Mouse (Mus musculus) G1E (cell line): ENCODE data around the gene Ttc25. TPM values are rescaled to one million over a fixed set of nuclear protein-coding genes. Genes with fewer than 3 reads are reported as not detected.
A peak's percentile ranks its signal among the peaks of the same experiment; 100 is the strongest.
"Not testable (repeated sequence)": the region's sequence is repeated elsewhere in the genome, so short reads cannot be mapped to it uniquely, and the experiment has no call there.

Source experiments
- ATAC-seq: 2 replicates; pipeline ENCODE4 v1.8.0; 2016; ENCODE audit warnings: mild to moderate bottlenecking; ENCODE audit not compliant: insufficient number of reproducible peaks, poor library complexity, low FRiP score, severe bottlenecking; ENCODE audit errors: extremely low read depth
- DNase-seq: peaks from one replicate; pipeline ENCODE4 v3.0.0; 2012; ENCODE audit warnings: low spot score
- H3K27me3 ChIP-seq: 2 replicates; pipeline ENCODE4 v1.6.1; 2012; ENCODE audit warnings: mild to moderate bottlenecking, low read length, inconsistent platforms; ENCODE audit not compliant: insufficient read depth
- H3K36me3 ChIP-seq: replicated peaks from 2 replicates; pipeline ENCODE3; 2012; ENCODE audit warnings: mild to moderate bottlenecking, inconsistent platforms
- H3K4me1 ChIP-seq: 2 replicates; pipeline ENCODE4 v1.6.1; 2012; ENCODE audit warnings: low read depth, low read length, inconsistent platforms, mixed read lengths; ENCODE audit not compliant: insufficient read depth
- H3K4me3 ChIP-seq: 2 replicates; pipeline ENCODE4 v1.5.1; 2012; ENCODE audit warnings: low read depth, mild to moderate bottlenecking, inconsistent platforms, low read length, moderate library complexity, mixed read lengths
- H3K9me3 ChIP-seq: replicated peaks from 2 replicates; pipeline ENCODE4 v1.6.1; 2012; ENCODE audit warnings: inconsistent platforms
- CTCF ChIP-seq: IDR thresholded peaks from 2 replicates; pipeline ENCODE4 v1.5.1; 2012; ENCODE audit warnings: low read depth, low read length, inconsistent platforms, mixed read lengths
- GATA1 ChIP-seq: IDR thresholded peaks from 2 replicates; pipeline ENCODE4 v1.6.1; 2012; ENCODE audit warnings: borderline replicate concordance, low read length, inconsistent platforms, mixed read lengths
- GATA2 ChIP-seq: IDR thresholded peaks from 2 replicates; pipeline ENCODE4 v1.6.1; 2012; ENCODE audit warnings: low read depth, low read length, inconsistent platforms, borderline replicate concordance
- POLR2AphosphoS5 ChIP-seq: IDR thresholded peaks from 2 replicates; pipeline ENCODE4 v1.6.1; 2012; ENCODE audit warnings: low read depth, low read length, inconsistent platforms; ENCODE audit not compliant: insufficient replicate concordance
- TAL1 ChIP-seq: conservative IDR thresholded peaks from 2 replicates; pipeline ENCODE4 v1.6.1; 2012; ENCODE audit warnings: low read depth, low read length, inconsistent platforms, mixed read lengths
- polyA plus RNA-seq: library from polyadenylated mRNA; stranded (reverse); fragments of >175 nt; gene quantifications from 2 replicates; pipeline ENCODE4 v1.2.3, GENCODE M21; 2012
- total RNA-seq, 2 experiments: library from RNA; stranded (forward) in 1 of 2; stranded (reverse) in 1 of 2; fragments of 200-1000 nt in 1 of 2; fragments of >200 nt in 1 of 2; fragmentation: Nextera tagmentation in 1 of 2; gene quantifications; 2 replicates each; pipeline ENCODE4 v1.2.3; 2014 to 2017

Gene Ttc25
- total and polyA plus RNA-seq, 3 experiments = 0.21 to 0.60 TPM; not detected in 1

- H3K36me3 ChIP-seq = peaks cover 88% of the 10 kb centered on the region
- no peak for ATAC-seq
Observed at GRCm38 (mm10) chr11:100609997-100610680, 64.7 kb downstream of the Ttc25 start.

GRCm38 (mm10) chr11:100611627-100612026 is 66.2 kb downstream of the Ttc25 start:
- peaks cover 36% of the 10 kb centered on the region for H3K4me1 ChIP-seq
- DNase-seq (no peak), ATAC-seq (no peak)
- no peaks in the 10 kb centered on the region for H3K27me3 ChIP-seq
- no peak for TF ChIP-seq CTCF
- no peak for TF ChIP-seq GATA2
- TF ChIP-seq GATA1 = no peak
- no peak for TF ChIP-seq TAL1
- TF ChIP-seq POLR2AphosphoS5 = no peak
- no peaks in the 10 kb centered on the region for H3K9me3 ChIP-seq
- no peak overlapping the region for H3K4me3 ChIP-seq
- H3K36me3 ChIP-seq = peaks cover 85% of the 10 kb centered on the region

More at GRCm38 (mm10) chr11:100609997-100610680, 64.7 kb downstream of the Ttc25 start:
- TF ChIP-seq TAL1 (no peak), GATA2 (no peak), POLR2AphosphoS5 (no peak), CTCF (no peak), GATA1 (no peak)
- no peak overlapping the region for H3K4me3 ChIP-seq
- H3K9me3 ChIP-seq = no peaks in the 10 kb centered on the region
- DNase-seq = no peak
- H3K4me1 ChIP-seq = peaks cover 27% of the 10 kb centered on the region
- no peaks in the 10 kb centered on the region for H3K27me3 ChIP-seq

GRCm38 (mm10) chr11:100613241-100613640 is 67.8 kb downstream of the Ttc25 start:
- Histone ChIP-seq H3K4me1 (peaks cover 47% of the 10 kb centered on the region), H3K9me3 (no peaks in the 10 kb centered on the region), H3K4me3 (no peak overlapping the region), H3K36me3 (peaks cover 74% of the 10 kb centered on the region), H3K27me3 (no peaks in the 10 kb centered on the region)
- TF ChIP-seq POLR2AphosphoS5 = no peak
- no peak for TF ChIP-seq CTCF
- no peak for TF ChIP-seq TAL1
- no peak for TF ChIP-seq GATA1
- TF ChIP-seq GATA2 = no peak
- ATAC-seq = no peak
- DNase-seq = no peak

GRCm38 (mm10) chr11:100616332-100616731 is 70.9 kb downstream of the Ttc25 start:
- H3K36me3 ChIP-seq = peaks cover 47% of the 10 kb centered on the region
- DNase-seq = no peak
- TF ChIP-seq GATA2 = no peak
- TF ChIP-seq TAL1 = no peak
- no peak for TF ChIP-seq GATA1
- TF ChIP-seq CTCF = no peak
- no peak for TF ChIP-seq POLR2AphosphoS5
- no peak overlapping the region for H3K4me3 ChIP-seq
- ATAC-seq = no peak
- peaks cover 54% of the 10 kb centered on the region for H3K4me1 ChIP-seq
- no peaks in the 10 kb centered on the region for H3K27me3 ChIP-seq
- no peaks in the 10 kb centered on the region for H3K9me3 ChIP-seq

GRCm38 (mm10) chr11:100616836-100617235 is 71.4 kb downstream of the Ttc25 start:
- H3K4me1 ChIP-seq = peaks cover 54% of the 10 kb centered on the region
- H3K4me3 ChIP-seq, DNase-seq, ATAC-seq, H3K27me3 ChIP-seq, H3K9me3 ChIP-seq: not testable (repeated sequence)
- H3K36me3 ChIP-seq = peaks cover 45% of the 10 kb centered on the region

GRCm38 (mm10) chr11:100617480-100617879 is 72.1 kb downstream of the Ttc25 start:
- H3K4me1 ChIP-seq = peaks cover 52% of the 10 kb centered on the region
- DNase-seq = no peak

More at GRCm38 (mm10) chr11:100617480-100617879, 72.1 kb downstream of the Ttc25 start:
- ATAC-seq = no peak
- no peaks in the 10 kb centered on the region for H3K9me3 ChIP-seq
- peak overlapping the region; percentile 44; the same call in 1 of the 2 replicates for H3K4me3 ChIP-seq
- no peak for TF ChIP-seq GATA1
- TF ChIP-seq TAL1 = no peak
- no peak for TF ChIP-seq GATA2
- TF ChIP-seq POLR2AphosphoS5 = no peak
- no peak for TF ChIP-seq CTCF
- no peaks in the 10 kb centered on the region for H3K27me3 ChIP-seq
- H3K36me3 ChIP-seq = peaks cover 38% of the 10 kb centered on the region
